Mouse (Mus musculus): Measurements from ENCODE around the gene Podxl. TPM values are rescaled to one million over a fixed set of nuclear protein-coding genes. Genes with fewer than 3 reads are reported as not detected.

The Podxl gene
- total RNA-seq (2021) = 36.3 and 41.7 TPM in 2 replicates
- long read RNA-seq, full-length matches to known transcripts = 4 of 29 reads
- long read RNA-seq, partial matches to known transcripts = 4 of 29 reads
- long read RNA-seq, other reads (novel, unspliced or antisense) = 21 of 29 reads

DNA sequence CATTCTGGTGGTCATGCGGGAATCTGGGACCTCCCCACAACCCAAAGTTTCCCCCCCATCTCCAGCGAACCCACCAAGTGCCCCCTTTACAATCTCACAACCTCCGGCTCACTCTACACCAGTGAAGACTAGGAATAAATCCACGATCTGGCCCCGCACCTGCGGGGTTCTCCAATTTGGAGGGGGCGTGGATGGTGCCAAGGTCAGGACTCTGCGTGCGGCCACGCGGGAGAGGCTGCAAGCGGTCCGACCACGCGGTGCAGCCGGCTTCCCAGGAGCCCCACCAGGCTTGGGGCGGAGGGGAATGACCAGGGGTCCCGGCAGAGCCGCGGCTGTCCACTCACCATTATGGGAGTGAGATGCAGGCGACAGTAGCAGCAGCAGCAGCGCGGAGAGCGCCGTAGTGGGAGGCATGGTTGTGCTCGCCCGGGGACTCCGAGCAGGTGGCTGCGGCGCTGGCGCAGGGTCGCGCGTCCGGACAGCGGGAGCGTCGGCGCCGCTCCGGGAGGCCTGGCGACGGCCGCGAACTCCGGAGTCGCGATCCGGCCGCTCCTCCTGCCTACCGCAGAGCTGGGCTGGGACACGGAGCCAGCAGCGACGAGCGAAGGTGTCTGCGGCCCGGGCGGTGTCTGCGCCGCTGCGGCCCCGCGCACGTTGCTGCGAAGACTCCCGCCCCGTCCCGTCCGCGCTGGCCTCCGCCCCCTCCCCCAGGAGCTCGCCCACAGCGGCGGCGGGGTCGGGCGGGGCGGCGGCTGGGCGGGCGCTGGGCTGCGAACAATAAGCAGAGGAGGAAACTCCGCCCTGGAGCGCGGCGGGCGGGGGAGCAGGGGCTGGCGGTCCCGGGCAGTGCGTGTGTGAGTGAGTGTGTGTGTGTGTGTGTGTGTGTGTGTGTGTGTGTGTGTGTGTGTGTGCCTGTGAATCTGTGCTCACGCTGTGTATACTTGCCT, at the start of gene Podxl:
TSS of gene Podxl (minus strand) at position 747 of the 947 bp plus-strand sequence.
- peak; percentile 87 for DNase-seq

DNA sequence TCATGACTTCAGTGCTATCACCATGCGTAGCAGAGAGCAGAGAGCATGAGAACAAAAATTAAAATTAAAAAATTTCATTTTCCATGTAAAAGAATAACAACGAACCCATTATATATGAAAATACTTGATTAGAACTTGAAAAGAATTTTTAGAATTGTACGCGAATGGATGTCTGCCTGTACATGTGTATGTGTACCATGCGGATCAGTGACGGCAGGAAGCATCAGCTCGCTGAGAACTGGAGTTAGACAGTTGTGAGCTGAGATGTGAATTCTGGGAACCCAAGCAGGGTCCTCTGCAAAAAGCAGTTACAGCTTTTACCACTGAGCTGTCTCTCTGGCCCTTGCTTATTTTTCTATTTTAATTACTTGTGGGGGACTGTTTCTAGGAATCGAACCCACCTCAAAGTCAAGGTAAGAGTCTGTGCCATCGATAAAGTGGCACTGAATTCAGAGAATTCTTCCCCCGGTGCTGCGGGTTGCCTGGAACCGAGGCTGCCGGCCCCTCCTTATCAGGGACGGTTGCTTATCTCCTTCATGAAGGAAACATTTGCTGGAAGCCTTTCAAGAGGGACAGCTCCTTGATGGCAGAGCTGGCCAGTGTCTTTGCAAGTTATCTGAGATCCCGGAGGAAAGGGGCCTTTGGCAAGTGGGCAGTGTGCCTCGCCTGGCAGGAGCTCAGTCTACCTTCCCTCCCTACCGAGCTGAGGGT, 48.9 kb upstream of the Podxl start:
- DNase-seq = no peak

DNA sequence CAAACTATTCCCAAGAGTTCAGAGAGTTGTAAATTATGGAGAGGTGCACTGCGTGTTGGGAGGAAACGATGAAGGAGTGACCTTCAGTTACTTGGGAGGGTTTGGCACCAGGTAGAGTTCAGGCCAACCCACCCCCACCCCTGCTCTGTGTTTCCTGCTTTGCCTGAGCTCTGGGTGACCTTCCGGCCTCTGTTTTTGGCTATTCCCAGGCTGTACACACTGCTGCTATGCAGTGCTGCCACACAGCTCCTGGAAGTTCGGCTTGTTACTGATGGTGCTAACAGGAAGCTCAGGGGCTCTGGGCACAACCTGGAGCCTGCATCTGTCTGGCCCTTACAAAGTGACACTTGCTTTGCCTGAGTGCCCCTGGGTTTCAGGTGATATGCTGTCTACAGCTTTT, 42.6 kb upstream of the Podxl start:
- no peak for DNase-seq

DNA sequence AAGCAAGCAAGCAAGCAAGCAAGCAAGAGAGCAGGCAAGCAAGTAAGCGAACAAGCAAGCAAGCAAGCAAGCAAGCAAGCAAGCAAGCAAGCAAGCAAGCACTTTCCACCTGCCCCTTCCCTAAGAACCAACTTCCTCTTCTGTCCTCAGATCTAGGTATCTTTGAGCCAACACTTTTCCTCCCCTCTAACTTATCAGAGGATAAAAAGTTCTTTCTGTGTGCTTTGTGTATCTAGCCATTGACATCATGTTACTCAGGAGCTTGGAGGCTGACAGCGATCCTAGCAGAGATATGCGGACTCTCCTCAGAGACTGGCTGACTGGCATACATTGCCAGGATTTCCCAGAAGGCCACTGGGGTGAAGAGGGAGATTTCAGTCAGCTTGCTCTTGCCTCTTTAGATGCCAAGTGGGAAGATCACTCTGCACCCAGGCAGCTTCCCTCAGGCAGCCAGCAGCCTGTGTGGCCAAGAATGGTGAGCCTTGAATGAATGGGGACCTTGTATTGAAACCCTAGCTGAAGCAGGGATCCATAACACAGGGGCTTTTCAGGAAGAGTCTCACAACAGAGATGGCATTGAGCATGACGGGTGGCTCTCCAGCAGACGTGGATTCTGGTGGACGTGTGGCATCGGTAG, 41.0 kb upstream of the Podxl start:
- no peak for DNase-seq

DNA sequence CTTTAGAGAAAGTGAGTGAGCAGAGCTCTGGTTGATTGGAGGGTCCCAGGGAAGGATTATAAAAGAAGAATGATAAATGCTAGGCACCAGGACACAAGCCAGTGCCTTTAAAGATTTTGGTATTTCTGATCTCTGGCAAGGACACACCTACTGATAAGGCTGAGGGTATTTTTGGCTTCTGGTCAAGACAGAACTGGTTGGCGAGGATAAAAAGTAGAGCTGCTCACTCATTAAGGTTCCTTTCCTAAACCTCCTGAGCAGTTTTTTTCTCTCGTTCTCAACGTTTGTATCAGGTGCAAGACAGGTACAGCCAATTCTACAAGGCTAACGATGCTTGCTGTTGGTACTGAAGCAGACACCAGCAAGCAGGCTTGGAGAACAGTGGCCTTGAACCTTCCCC, 38.7 kb upstream of the Podxl start:
- DNase-seq = no peak

DNA sequence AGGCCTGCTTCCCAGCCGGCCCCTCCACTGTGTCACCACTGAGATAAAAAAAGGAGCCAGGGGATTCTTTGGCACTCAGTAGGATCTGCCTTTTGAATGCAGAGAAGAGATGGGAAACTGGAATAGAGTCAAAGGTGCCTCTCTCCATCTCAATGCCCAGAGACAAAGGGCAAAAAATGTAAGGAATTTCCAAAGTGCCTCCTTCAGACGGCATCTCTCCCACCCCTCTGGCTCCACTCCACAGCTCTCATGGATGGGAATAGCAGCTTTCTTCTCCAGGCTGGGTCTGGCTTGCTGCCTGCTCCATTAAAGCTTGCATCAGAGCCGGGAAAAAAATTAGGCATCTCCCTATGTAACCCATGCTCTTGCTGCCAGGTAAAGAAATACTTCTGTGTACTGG, 37.4 kb upstream of the Podxl start:
- DNase-seq = no peak

DNA sequence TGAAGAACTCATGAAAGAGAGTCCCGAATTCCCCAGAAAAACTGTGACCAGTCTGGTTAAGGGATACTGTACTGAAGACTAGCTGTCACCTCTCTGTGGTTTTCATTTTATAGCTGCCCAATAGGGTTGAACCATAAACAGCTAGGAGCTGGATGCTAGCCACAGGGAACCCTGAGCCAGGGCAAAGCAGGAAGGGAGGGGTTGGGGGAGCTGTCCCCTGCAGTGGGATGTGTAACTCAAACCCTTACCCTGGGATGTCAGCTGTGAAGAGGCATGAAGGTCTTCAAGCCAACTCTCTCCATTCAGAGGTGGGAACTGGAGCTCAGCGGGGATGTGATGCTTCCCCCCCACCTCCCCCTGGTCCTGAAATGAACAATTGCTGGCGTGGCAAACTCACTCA, 36.1 kb upstream of the Podxl start:
- no peak for DNase-seq

DNA sequence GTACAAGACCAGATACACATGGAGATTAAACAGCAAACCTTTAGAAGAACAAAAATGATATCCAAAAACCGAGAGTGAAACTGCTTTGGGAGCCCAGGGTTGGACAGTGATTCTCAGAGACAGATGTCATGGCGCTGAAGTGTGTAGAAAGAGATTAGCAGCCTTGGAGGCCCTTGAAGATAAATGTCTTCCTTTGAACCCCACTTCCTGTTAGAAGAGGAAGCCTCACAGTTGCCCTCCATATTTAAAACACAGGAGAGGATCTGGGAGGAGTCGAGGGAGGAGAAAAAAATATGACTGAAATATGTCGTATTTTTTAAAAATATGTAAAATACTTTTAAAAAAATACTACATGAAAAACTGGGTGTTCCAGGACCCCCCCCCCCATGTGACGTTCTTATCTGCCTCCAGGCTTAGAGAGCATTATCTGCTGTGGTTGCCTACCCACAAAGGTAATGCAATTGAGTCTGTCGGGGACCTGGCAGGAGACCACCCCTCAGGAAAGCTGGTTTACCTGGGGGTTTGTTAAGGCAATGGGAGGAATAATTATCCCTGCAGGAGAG, 34.6 kb upstream of the Podxl start:
- no peak for DNase-seq

DNA sequence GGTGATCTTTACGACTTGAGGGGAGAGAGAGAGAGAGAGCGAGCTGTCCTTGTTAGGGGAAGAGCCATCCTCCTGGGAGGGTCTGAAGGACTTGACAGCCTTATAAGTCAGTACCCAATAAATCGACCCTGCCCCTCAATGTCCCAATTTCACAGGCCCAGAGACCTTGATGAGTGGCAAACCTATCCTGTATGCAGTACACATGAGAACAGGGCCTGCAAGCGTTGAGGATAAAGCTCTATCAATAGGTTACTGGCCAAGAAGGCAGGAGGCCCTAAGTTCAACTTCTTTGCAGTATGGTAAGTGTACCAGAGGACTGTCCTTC, 33.3 kb upstream of the Podxl start:
- DNase-seq = no peak

DNA sequence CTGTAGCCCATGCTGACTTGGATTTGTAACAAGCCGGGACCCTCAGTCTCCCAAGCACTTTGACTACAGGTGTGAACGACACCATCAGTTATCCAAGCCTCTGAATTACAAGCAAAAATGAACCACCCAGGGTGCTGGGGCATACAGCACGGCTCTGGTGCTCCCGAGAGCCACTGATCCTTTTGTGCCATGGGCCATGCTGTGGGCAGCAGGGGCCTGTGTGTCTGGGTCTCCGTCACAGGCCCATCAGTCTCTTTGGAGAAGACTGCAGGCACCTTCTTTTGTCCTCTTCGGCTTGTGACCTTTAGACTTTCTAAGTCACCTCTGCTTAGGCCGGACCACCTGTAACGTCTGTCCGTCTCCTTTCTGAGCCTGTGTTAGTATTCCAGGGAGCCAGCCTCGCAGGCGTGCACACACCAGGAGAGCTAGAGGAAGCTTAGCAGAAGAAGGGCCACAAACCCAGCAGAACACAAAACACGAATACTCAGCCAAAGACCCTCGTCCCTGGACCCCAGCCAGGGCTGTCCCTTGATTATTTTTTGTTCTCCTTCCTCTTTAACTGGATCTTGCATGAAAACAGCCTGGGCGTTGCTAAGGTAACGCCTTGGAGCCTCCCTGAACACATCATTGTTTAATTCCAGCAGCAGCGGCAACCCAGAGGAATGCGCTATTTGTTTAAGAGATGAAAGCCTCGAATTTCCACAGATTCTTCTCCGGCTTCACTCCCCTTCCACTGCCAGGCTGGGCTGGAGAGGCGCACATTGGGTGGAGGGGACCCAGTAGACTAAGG, 32.8 kb upstream of the Podxl start:
- no peak for DNase-seq

DNA sequence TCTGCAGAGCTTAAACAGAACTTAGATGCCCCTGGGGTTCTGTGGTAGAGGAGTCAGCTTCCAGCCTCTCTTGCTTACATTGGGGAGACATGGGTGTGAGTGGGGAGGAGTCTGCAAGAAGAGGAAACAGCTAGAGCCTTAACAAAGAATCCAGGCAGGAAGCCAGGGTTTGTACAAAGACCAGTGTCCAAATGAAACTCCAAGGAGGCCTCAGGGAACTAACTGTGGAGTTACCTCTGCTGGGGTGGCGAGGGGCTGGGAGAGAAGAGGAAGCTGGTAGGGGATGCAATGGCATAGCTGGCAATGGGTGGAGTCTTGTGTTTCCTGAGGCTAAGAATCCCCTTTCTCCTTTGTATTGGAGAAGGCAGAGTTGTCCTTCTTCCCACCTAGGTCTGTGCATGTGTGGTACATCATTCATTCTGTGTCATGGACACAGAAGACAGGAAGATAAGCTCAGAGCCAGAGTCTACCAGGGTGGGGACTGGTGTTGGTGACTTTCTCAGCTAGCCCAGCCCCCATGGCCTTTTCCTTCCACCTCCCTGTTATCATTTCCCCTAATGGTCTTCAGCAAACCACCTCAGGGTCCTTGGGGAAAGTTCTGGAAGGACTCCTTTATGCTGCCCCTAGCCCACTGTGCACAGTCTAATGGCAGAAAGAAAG, 28.9 kb upstream of the Podxl start:
- DNase-seq = no peak

DNA sequence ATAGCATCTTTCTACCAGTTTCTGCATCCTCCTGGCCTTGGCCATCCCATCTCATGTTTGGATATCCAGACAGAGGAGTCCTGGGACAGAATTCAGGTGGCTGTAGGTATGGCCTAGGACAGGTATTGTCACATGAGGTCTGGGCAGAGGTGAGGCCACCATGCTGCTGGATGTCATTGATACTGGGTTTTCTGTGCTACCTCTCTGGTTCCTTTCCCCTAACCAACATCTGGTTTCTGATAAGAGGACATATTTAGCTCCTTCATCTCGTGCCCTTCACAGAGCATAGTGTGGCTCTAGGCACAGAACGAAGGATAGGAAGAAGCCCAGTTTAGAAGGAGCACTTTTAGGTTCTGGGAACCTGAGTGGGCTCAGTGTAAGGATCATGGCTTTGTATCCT, 28.3 kb upstream of the Podxl start:
- no peak for DNase-seq

DNA sequence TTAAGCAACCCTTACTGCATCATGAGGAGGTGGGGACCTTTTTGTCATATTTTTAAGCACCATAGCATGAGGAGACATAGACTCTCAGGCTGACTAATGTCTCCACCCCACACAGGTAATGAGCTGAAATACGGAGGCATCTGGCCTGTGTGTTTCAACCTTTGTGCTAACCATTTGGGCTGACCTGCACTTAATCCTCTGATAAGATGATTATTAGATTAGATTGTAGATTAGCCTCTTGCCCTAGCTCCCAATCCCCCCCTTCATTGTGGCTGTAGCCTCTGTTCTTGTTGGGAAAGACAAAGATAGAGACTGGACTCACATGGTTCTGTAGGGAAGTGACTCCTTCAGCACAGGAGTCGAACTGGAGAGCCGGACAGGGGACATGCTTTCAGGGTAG, 27.9 kb upstream of the Podxl start:
- DNase-seq = no peak

DNA sequence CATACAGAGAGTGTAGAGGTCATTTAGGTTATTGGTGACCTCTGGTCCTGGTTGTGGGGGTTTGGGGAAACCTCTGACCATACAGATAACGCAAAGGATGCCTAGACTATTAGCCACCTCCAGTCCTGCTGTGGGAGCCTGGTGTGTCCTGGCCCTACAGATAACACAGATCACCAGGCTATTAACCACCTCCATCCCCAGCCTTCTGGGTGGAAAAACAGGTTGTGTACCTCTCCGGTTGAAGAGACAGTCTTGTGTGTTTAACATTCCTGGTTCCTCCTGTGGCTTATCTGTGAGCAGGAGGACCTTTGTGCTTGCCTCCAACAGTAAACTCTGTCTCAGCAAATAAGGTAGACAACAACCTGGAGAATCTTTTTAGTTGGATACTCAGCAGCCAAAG, 27.0 kb upstream of the Podxl start:
- DNase-seq = no peak

DNA sequence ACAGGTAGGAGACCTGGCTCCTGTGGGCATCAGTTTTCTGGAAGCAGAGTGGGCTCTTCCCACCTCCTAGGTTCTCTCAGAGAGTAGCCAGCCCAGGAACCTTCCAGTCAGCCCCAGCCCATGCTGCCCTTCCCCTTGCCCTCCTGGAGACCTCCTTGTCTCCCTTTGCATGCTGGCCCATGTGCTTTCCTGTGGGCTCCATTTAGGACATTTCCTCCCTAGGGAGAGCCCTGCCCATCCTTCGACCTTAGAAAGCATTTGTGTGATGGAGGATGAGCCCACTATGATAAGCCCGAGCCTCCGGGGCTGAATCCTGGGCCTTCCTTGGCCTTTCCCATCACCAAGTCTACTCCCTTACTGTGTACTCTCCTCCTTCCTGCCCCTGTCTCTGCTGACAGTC, 25.5 kb upstream of the Podxl start:
- DNase-seq = no peak

DNA sequence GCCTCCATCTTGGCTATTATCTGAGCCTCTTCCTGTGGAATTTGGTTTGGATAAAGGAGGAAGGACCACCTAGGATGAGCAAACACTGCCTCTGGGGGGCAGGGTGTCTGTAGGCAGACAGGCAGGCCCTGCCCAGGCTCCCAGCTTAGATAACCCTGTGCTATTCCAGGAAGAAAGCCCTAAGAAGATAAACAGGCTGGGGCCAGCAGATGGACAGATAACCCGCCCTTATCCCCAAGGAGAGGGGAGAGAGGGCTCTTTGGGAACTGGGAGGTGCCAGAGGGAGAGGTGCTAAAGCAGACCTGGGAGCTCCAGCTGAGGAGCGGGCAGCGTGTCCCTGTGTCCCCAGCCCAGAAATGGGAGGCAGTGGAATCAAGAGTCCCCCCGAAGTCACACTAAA, 23.9 kb upstream of the Podxl start:
- no peak for DNase-seq

DNA sequence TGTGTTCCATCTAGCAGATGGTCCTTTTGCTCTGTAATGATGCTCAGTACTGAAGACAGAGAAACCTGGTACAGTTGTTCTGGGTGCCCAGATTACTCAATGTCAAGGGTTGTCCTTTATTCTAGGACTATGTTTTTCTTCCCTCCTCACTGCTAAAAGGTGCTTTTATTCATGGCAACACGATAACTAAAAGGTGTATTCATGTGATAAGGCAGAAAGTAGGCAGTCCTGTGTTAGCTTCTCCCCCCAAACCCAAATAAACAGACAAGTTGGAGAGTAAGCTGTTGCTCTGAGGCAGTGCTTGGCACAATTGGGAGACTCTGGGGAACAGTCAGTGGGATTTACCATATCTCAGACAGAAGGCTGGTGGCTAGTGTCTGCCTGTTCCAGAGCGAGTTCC, 22.3 kb upstream of the Podxl start:
- DNase-seq = no peak

DNA sequence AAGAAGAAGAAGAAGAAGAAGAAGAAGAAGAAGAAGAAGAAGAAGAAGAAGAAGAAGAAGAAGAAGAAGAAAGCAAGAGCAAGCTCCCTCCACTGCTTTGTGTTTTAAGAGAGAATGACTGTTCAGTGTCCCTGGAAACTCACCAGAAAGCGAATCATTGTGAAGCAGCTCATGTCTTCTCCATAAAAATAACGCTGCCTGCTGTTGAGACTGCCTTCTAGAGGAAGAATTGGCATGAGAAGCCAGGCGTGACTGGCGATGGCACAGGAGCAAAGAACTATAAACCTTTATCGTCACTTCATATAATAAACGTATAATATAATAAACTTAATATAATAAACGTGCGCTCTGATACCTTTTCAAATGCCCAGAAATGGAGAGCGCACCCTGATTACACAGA, 12.4 kb upstream of the Podxl start:
- DNase-seq = no peak

DNA sequence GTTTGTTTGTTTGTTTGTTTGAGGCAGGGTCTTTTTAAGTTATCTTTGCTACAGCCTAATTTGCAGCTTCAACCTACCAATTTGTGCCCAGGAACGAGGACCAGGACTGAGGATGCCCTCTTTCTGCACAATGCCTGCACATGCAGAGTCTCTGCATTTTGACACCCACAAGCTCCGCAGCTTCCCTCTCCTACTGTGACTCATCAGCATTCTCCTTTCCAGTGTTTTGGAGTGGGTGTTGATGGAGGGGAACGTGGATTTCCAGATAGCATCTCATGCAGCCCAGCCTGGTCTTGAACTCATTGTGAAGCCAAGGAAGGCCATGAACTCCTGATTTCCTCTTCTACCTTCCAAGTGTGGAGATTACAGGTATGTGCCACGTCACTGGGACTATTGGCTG, 11.3 kb upstream of the Podxl start:
- no peak for DNase-seq

DNA sequence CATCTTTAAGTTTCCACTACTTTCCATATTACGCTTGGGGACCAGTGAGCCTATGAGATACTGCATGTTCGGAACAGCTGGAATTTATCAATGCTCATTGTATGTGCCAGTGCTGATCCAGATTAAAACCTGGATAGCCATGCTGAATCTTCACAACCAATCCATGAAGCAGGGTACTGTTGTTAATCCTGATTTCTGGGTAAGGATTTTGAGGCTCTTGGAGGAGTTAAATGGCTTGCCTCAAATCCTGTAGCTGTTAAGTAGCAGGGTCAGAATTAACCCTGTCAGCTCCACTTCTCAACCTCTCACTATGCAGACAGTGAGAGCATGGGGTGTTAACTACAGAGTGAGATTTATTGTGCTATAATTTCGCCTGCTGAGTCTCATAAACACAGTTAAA, 7.7 kb upstream of the Podxl start:
- DNase-seq = no peak

DNA sequence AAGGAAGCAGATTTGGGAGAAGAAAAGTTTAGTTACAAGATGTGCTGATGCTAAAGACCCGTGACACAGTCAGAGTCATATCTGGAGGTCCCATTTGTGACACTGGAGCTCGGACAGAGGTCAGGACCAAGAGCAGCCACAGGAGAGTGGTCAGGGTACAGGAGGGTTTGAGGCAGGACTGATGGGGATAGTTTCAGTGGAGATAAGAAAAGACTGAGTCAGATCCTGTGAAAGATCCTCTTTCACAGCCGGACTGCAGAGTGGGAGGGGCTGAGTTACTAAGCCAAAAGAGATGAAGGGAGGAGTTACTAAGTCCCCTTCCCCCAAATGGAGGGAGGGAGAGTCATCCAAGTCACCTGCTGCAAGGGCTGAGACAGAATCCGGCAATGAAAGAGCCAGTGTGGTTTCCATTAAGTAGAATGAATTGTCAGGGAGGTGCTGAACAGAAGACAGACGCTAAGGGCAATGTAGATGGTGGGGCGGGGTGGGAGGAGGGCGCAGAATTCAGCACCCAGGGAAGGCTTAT, 4.4 kb upstream of the Podxl start:
- DNase-seq = no peak

Data from adrenal gland, postnatal 25 days (tissue).